In the genomic region with DNA sequence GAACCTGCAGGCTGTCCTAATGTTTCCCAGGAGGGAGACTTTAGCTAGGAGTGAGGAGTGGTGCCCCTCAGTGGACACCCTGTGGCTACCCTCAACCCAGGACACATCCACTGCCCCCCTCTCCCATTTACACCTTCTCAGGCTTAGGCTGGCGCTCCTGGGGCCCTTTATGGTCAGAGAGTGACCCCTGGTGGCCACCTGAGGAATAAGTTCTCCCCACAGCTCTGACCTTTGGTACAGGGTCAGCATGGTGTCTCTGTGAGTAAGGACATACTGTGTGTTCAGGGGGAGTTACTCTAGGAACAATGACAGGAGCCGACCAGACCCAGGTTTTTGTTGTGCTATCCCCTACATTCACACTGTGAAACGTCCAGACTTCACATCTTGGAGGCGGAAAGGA, we compare ENCODE assay signal across 7 mouse cellular contexts. TPM values are rescaled to one million over a fixed set of nuclear protein-coding genes. Genes with fewer than 3 reads are reported as not detected.
DNase-seq lines count a peak whose midpoint lies in the region; ATAC-seq and TF ChIP-seq lines count a peak whose summit lies in the region.

No protein-coding gene starts in this region.

- peaks cover 0 to 9% of the 10 kb centered on the region in 2 experiments; a peak in 2 of 4 replicates for H3K4me1 ChIP-seq in MEL (ENCODE audit: control insufficient read depth in 1 of 2, insufficient read depth in 2 of 2, low read length in 2 of 2)
- no peaks in the 10 kb centered on the region for H3K4me1 ChIP-seq in cerebellum, adult 2 months (ENCODE audit: control insufficient read depth, insufficient read depth, low read length)
- 0 out of 2 replicates have a peak, but pooled peaks cover 3% of the 10 kb centered on the region for H3K4me1 ChIP-seq in kidney, embryonic 14.5 days (ENCODE audit: control insufficient read depth, insufficient read depth, low read length)
- 0 out of 2 replicates have a peak, but pooled peaks cover 2% of the 10 kb centered on the region for H3K4me1 ChIP-seq in small intestine, adult 2 months (ENCODE audit: control insufficient read depth, insufficient read depth, insufficient read length, low read length)

- no peak for TF ChIP-seq POLR2A in MEL (IDR thresholded peaks at IDR 0.05; ENCODE audit: control insufficient read depth in 1 of 2, insufficient read depth in 1 of 2, low read depth in 1 of 2, low read length in 2 of 2, poor library complexity in 1 of 2)
- TF ChIP-seq POLR2A in cerebellum, adult 2 months (IDR thresholded peaks at IDR 0.05; ENCODE audit: borderline replicate concordance, insufficient read depth, low read length): no peak
- no peak for TF ChIP-seq POLR2A in small intestine, adult 2 months (IDR thresholded peaks at IDR 0.05; ENCODE audit: low read depth, low read length)

- H3K4me2 ChIP-seq in kidney, embryonic 14.5 days (replicated peaks; ENCODE audit: low read depth, low read length): no peak overlapping the region

- H3K79me2 ChIP-seq in MEL (ENCODE audit: control insufficient read depth, insufficient read depth, low read length, poor library complexity): no peaks in the 10 kb centered on the region

- peaks cover 0 to 8% of the 10 kb centered on the region in 2 experiments; a peak in 2 of 4 replicates for H3K36me3 ChIP-seq in MEL (ENCODE audit: control insufficient read depth in 1 of 2, insufficient read depth in 2 of 2, low read length in 2 of 2)
- peaks cover 6% of the 10 kb centered on the region; the same call in 1 of the 2 replicates for H3K36me3 ChIP-seq in kidney, embryonic 14.5 days (ENCODE audit: control insufficient read depth, insufficient read depth, low read length)
- no peaks in the 10 kb centered on the region for H3K36me3 ChIP-seq in small intestine, adult 2 months (ENCODE audit: control insufficient read depth, insufficient read depth, low read length)

- WGBS in cerebellum, adult 2 months: 38% methylated on average over 4 of the region's 4 CpGs
- WGBS in kidney, embryonic 14.5 days: 26% methylated on average over 4 of the region's 4 CpGs
- 39% methylated on average over 4 of the region's 4 CpGs for WGBS in small intestine, adult 2 months

- TF ChIP-seq CTCF in MEL (IDR thresholded peaks at IDR 0.05 in 2 of 3, conservative IDR thresholded peaks at IDR 0.05 in 1 of 3; ENCODE audit: control insufficient read depth in 1 of 3, insufficient read depth in 1 of 3, low read depth in 2 of 3, low read length in 3 of 3, poor library complexity in 1 of 3, severe bottlenecking in 1 of 3): peak; percentile 82 to 97 (median 97)
- TF ChIP-seq CTCF in cerebellum, adult 2 months (IDR thresholded peaks at IDR 0.05; ENCODE audit: borderline replicate concordance, insufficient read depth, low read depth, low read length): peak; percentile 95
- peak; percentile 99 for TF ChIP-seq CTCF in gastrocnemius, adult 2 months (IDR thresholded peaks at IDR 0.05)
- TF ChIP-seq CTCF in small intestine, adult 2 months (IDR thresholded peaks at IDR 0.05; ENCODE audit: extremely low read depth, insufficient read length, insufficient replicate concordance, low read depth, low read length): peak; percentile 89

- no peaks in the 10 kb centered on the region for H3K9me3 ChIP-seq in MEL (replicated peaks; ENCODE audit: insufficient read depth, low read length)
- no peaks in the 10 kb centered on the region for H3K9me3 ChIP-seq in kidney, embryonic 14.5 days (ENCODE audit: control insufficient read depth, low read length)

- no peak overlapping the region for H3K4me3 ChIP-seq in MEL (ENCODE audit: control insufficient read depth in 1 of 2, insufficient read depth in 1 of 2, low read depth in 2 of 2, low read length in 2 of 2)
- H3K4me3 ChIP-seq in cerebellum, adult 2 months (replicated peaks; ENCODE audit: insufficient read depth, low read depth, low read length): no peak overlapping the region
- no peak overlapping the region for H3K4me3 ChIP-seq in gastrocnemius, adult 2 months
- H3K4me3 ChIP-seq in kidney, embryonic 14.5 days (ENCODE audit: low read length): no peak overlapping the region
- no peak overlapping the region for H3K4me3 ChIP-seq in small intestine, adult 2 months (ENCODE audit: low read depth, low read length)

- DNase-seq in MEL (ENCODE audit: low read depth, low spot score): peak; percentile 52
- DNase-seq in cerebellum, adult 2 months: peak; percentile 58 to 75
- DNase-seq in gastrocnemius, adult 2 months: peak; percentile 82
- DNase-seq in lung, postnatal 14 days: peak; percentile 78

- no peak overlapping the region for H3K9ac ChIP-seq in MEL (ENCODE audit: control insufficient read depth, low read depth, low read length, poor library complexity, severe bottlenecking)
- no peak overlapping the region for H3K9ac ChIP-seq in kidney, embryonic 14.5 days (ENCODE audit: low read depth, low read length)

- intact Hi-C loops in gastrocnemius, adult 2 months (cut with DNase I): loop anchor here (1.0 to 2.0 kb wide), 3 partner anchors 163 to 219 kb away; no protein-coding TSS in a partner anchor

- peak; percentile 56 for ATAC-seq in CD4-positive, CD25-positive, alpha-beta regulatory T cell, adult 4 months
- ATAC-seq in kidney, embryonic 14.5 days (ENCODE audit: low FRiP score, low TSS enrichment): peak; percentile 52

- no peaks in the 10 kb centered on the region for H3K27me3 ChIP-seq in MEL (ENCODE audit: control insufficient read depth in 1 of 2, insufficient read depth in 2 of 2, low read length in 2 of 2)
- H3K27me3 ChIP-seq in cerebellum, adult 2 months (ENCODE audit: control insufficient read depth, insufficient read depth, low read length): no peaks in the 10 kb centered on the region
- no peaks in the 10 kb centered on the region for H3K27me3 ChIP-seq in kidney, embryonic 14.5 days (ENCODE audit: control insufficient read depth, insufficient read depth, low read length)
- no peaks in the 10 kb centered on the region for H3K27me3 ChIP-seq in small intestine, adult 2 months (ENCODE audit: control insufficient read depth, insufficient read depth, low read length)

- TF ChIP-seq EP300 in MEL (IDR thresholded peaks at IDR 0.05; ENCODE audit: low read depth in 1 of 2, low read length in 2 of 2): no peak

- no peak overlapping the region for H3K27ac ChIP-seq in MEL (ENCODE audit: control insufficient read depth, low read depth, low read length)
- no peak overlapping the region for H3K27ac ChIP-seq in cerebellum, adult 2 months (ENCODE audit: insufficient read depth, low read length)
- no peak overlapping the region for H3K27ac ChIP-seq in gastrocnemius, adult 2 months
- no peak overlapping the region for H3K27ac ChIP-seq in kidney, embryonic 14.5 days (ENCODE audit: low read depth, low read length)
- no peak overlapping the region for H3K27ac ChIP-seq in small intestine, adult 2 months (ENCODE audit: insufficient read depth, low read depth, low read length)

- TF ChIP-seq RAD21 in MEL (IDR thresholded peaks at IDR 0.05; ENCODE audit: low read depth, low read length): peak; percentile 95

TF ChIP-seq in MEL, 35 proteins besides CTCF, POLR2A, EP300 and RAD21:
- TF ChIP-seq HCFC1 (IDR thresholded peaks at IDR 0.05; ENCODE audit: low read depth, low read length) (no peak), BHLHE40 (IDR thresholded peaks at IDR 0.05; ENCODE audit: borderline replicate concordance, low read depth, low read length) (0 out of 2 replicates have a peak, but pooled peaks have one; percentile 13), SMC3 (IDR thresholded peaks at IDR 0.05; ENCODE audit: low read depth, low read length) (peak; percentile 86), ZC3H11A (IDR thresholded peaks at IDR 0.05; ENCODE audit: low read depth, low read length) (peak; percentile 82)

RNA-seq across cellular contexts. Expression of gene Sardh, which starts 10.8 kb away (rescaled TPM):
- polyA plus RNA-seq in CD4-positive, CD25-positive, alpha-beta regulatory T cell, adult 4 months (2017; shearing (Covaris generic)): 1 to 10 TPM; 4.9 to 9.7 TPM
- 0.23 TPM in 1 of 2 replicates, not detected in the other for total RNA-seq in MEL (2012; rRNA removed)
- under 1 TPM in 1 of 2 experiments, not detected in 1; 0.19 TPM for polyA plus RNA-seq in MEL (2012; ENCODE audit: insufficient read depth in 1 of 2, insufficient read length in 2 of 2, low read depth in 1 of 2, low replicate concordance in 2 of 2, missing spikeins in 1 of 2)
- 10.5 and 11.3 TPM in 2 replicates for polyA plus RNA-seq in cerebellum, adult 2 months (2012; rRNA removed)
- total RNA-seq in gastrocnemius, adult 2 months (2021): 1 to 10 TPM in 1 of 2 experiments, under 1 TPM in 1; 0.84 to 1.2 TPM
- 17.6 and 29.9 TPM in 2 replicates for polyA plus RNA-seq in kidney, embryonic 14.5 days (2014; fragmentation: Nextera tagmentation; extraction: Ambion mirVana)
- 9.3 and 13.1 TPM in 2 replicates for polyA plus RNA-seq in small intestine, adult 2 months (2012; rRNA removed)
